Mouse (Mus musculus) lung, postnatal 4 days (tissue): ENCODE results near the gene B3galt1.

Source experiments
- DNase-seq, 2 experiments: peaks; one replicate each; pipeline ENCODE4 v3.0.0; 2021

The B3galt1 gene

GRCm38 (mm10) chr2:67565480-67566331 lies at the start of gene B3galt1:
Gene B3galt1 (plus strand): TSS chr2:67565871.
- DNase-seq: peak; percentile 75 to 86

GRCm38 (mm10) chr2:67516405-67516804 lies 49.3 kb upstream of the B3galt1 start:
- DNase-seq: no peak

- DNase-seq: no peak
Observed at GRCm38 (mm10) chr2:67535347-67535746, 30.3 kb upstream of the B3galt1 start.

- DNase-seq: no peak
Observed at GRCm38 (mm10) chr2:67539426-67539825, 26.2 kb upstream of the B3galt1 start.

GRCm38 (mm10) chr2:67541957-67542696 lies 23.5 kb upstream of the B3galt1 start:
- no peak for DNase-seq

- no peak for DNase-seq
Observed at GRCm38 (mm10) chr2:67544426-67544825, 21.2 kb upstream of the B3galt1 start.

- DNase-seq: peak; percentile 25 to 40
Observed at GRCm38 (mm10) chr2:67564851-67565479, 706 bp upstream of the B3galt1 start.

GRCm38 (mm10) chr2:67566566-67566965 lies 895 bp downstream of the B3galt1 start:
- no peak for DNase-seq

GRCm38 (mm10) chr2:67567141-67567680 lies 1.5 kb downstream of the B3galt1 start:
- DNase-seq: no peak

- DNase-seq: no peak
Observed at GRCm38 (mm10) chr2:67576634-67577033, 11.0 kb downstream of the B3galt1 start.

GRCm38 (mm10) chr2:67583091-67583490 lies 17.4 kb downstream of the B3galt1 start:
- no peak for DNase-seq

- DNase-seq: no peak
Observed at GRCm38 (mm10) chr2:67590408-67590807, 24.7 kb downstream of the B3galt1 start.

- peak in 1 of 2 experiments; percentile 19 for DNase-seq
Observed at GRCm38 (mm10) chr2:67591831-67592629, 26.4 kb downstream of the B3galt1 start.

GRCm38 (mm10) chr2:67622902-67623301 lies 57.2 kb downstream of the B3galt1 start:
- no peak for DNase-seq

GRCm38 (mm10) chr2:67627667-67628066 lies 62.0 kb downstream of the B3galt1 start:
- no peak for DNase-seq

- no peak for DNase-seq
Observed at GRCm38 (mm10) chr2:67628289-67628688, 62.6 kb downstream of the B3galt1 start.

- DNase-seq: no peak
Observed at GRCm38 (mm10) chr2:67654847-67655246, 89.2 kb downstream of the B3galt1 start.

GRCm38 (mm10) chr2:67657372-67657771 lies 91.7 kb downstream of the B3galt1 start:
- no peak for DNase-seq

- DNase-seq: no peak
Observed at GRCm38 (mm10) chr2:67658091-67658490, 92.4 kb downstream of the B3galt1 start.

- DNase-seq: no peak
Observed at GRCm38 (mm10) chr2:67671721-67672120, 106.0 kb downstream of the B3galt1 start.

GRCm38 (mm10) chr2:67677697-67678096 lies 112.0 kb downstream of the B3galt1 start:
- no peak for DNase-seq

GRCm38 (mm10) chr2:67724249-67724648 lies 158.6 kb downstream of the B3galt1 start:
- no peak for DNase-seq
